Mouse (Mus musculus): ENCODE results near the gene Foxk2. TPM values are rescaled to one million over a fixed set of nuclear protein-coding genes. Genes with fewer than 3 reads are reported as not detected.

The Foxk2 gene
- 7.1 and 8.8 TPM in 2 replicates for polyA plus RNA-seq (2015; fragmentation: Nextera tagmentation; extraction: Ambion mirVana)

- H3K4me1 ChIP-seq (ENCODE audit: insufficient read depth, low read length) = peaks cover 18% of the 10 kb centered on the region
- under 1% methylated on average over 87 of the region's 91 CpGs for WGBS
Measured at GRCm38 (mm10) chr11:121259160-121260100, at the start of gene Foxk2. TSS of gene Foxk2 (plus strand) at chr11:121259990.

GRCm38 (mm10) chr11:121216831-121217230, 43.0 kb upstream of the Foxk2 start:
- Histone ChIP-seq H3K4me3 (ENCODE audit: low read length) (no peak overlapping the region), H3K9ac (replicated peaks; ENCODE audit: low read length) (no peak overlapping the region), H3K9me3 (ENCODE audit: low read length) (no peaks in the 10 kb centered on the region), H3K4me2 (replicated peaks; ENCODE audit: low read depth, low read length) (no peak overlapping the region), H3K36me3 (ENCODE audit: insufficient read depth, low read length) (peaks cover 32% of the 10 kb centered on the region), H3K27ac (ENCODE audit: low read length) (no peak overlapping the region), H3K4me1 (ENCODE audit: insufficient read depth, low read length) (no peaks in the 10 kb centered on the region), H3K27me3 (ENCODE audit: insufficient read depth, low read length) (no peaks in the 10 kb centered on the region)
- no peak for ATAC-seq (ENCODE audit: low FRiP score, low TSS enrichment)
- 92% methylated on average over 3 of the region's 3 CpGs for WGBS

More at GRCm38 (mm10) chr11:121259160-121260100, at the start of gene Foxk2:
- peak; percentile 99 for ATAC-seq (ENCODE audit: low FRiP score, low TSS enrichment)
- Histone ChIP-seq H3K27me3 (ENCODE audit: insufficient read depth, low read length) (no peaks in the 10 kb centered on the region), H3K27ac (ENCODE audit: low read length) (peak within 1 kb of the TSS; percentile 86), H3K9me3 (ENCODE audit: low read length) (no peaks in the 10 kb centered on the region), H3K4me3 (ENCODE audit: low read length) (peak within 1 kb of the TSS; percentile 99), H3K36me3 (ENCODE audit: insufficient read depth, low read length) (peaks cover 25% of the 10 kb centered on the region), H3K9ac (replicated peaks; ENCODE audit: low read length) (peak within 1 kb of the TSS; percentile 94), H3K4me2 (replicated peaks; ENCODE audit: low read depth, low read length) (peak within 1 kb of the TSS; percentile 93)

GRCm38 (mm10) chr11:121219776-121220175, 40.0 kb upstream of the Foxk2 start:
- Histone ChIP-seq H3K4me2 (replicated peaks; ENCODE audit: low read depth, low read length) (no peak overlapping the region), H3K9ac (replicated peaks; ENCODE audit: low read length) (no peak overlapping the region), H3K27me3 (ENCODE audit: insufficient read depth, low read length) (no peaks in the 10 kb centered on the region), H3K9me3 (ENCODE audit: low read length) (no peaks in the 10 kb centered on the region), H3K4me1 (ENCODE audit: insufficient read depth, low read length) (no peaks in the 10 kb centered on the region), H3K4me3 (ENCODE audit: low read length) (no peak overlapping the region), H3K27ac (ENCODE audit: low read length) (no peak overlapping the region), H3K36me3 (ENCODE audit: insufficient read depth, low read length) (peaks cover 58% of the 10 kb centered on the region)
- 91% methylated on average over 11 of the region's 11 CpGs for WGBS
- no peak for ATAC-seq (ENCODE audit: low FRiP score, low TSS enrichment)

GRCm38 (mm10) chr11:121220771-121221170, 39.0 kb upstream of the Foxk2 start:
- no peak overlapping the region for H3K27ac ChIP-seq (ENCODE audit: low read length)
- H3K4me1 ChIP-seq (ENCODE audit: insufficient read depth, low read length) = no peaks in the 10 kb centered on the region
- H3K4me2 ChIP-seq (replicated peaks; ENCODE audit: low read depth, low read length) = no peak overlapping the region
- peaks cover 65% of the 10 kb centered on the region for H3K36me3 ChIP-seq (ENCODE audit: insufficient read depth, low read length)
- H3K9me3 ChIP-seq (ENCODE audit: low read length) = no peaks in the 10 kb centered on the region
- H3K27me3 ChIP-seq (ENCODE audit: insufficient read depth, low read length) = no peaks in the 10 kb centered on the region
- H3K4me3 ChIP-seq (ENCODE audit: low read length) = no peak overlapping the region
- ATAC-seq (ENCODE audit: low FRiP score, low TSS enrichment) = no peak
- no peak overlapping the region for H3K9ac ChIP-seq (replicated peaks; ENCODE audit: low read length)
- 88% methylated on average over 5 of the region's 5 CpGs for WGBS

- WGBS = 92% methylated on average over 6 of the region's 6 CpGs
- H3K36me3 ChIP-seq (ENCODE audit: insufficient read depth, low read length) = peaks cover 70% of the 10 kb centered on the region
- no peak for ATAC-seq (ENCODE audit: low FRiP score, low TSS enrichment)
Measured at GRCm38 (mm10) chr11:121221321-121222010, 38.3 kb upstream of the Foxk2 start.

GRCm38 (mm10) chr11:121228129-121229017, 31.4 kb upstream of the Foxk2 start:
- Histone ChIP-seq H3K36me3 (ENCODE audit: insufficient read depth, low read length) (peaks cover 33% of the 10 kb centered on the region), H3K9ac (replicated peaks; ENCODE audit: low read length) (peak overlapping the region; percentile 75), H3K27ac (ENCODE audit: low read length) (peak overlapping the region; percentile 87), H3K4me1 (ENCODE audit: insufficient read depth, low read length) (peaks cover 17% of the 10 kb centered on the region), H3K4me2 (replicated peaks; ENCODE audit: low read depth, low read length) (peak overlapping the region; percentile 82), H3K4me3 (ENCODE audit: low read length) (peak overlapping the region; percentile 77), H3K9me3 (ENCODE audit: low read length) (no peaks in the 10 kb centered on the region), H3K27me3 (ENCODE audit: insufficient read depth, low read length) (no peaks in the 10 kb centered on the region)
- ATAC-seq (ENCODE audit: low FRiP score, low TSS enrichment) = no peak
- 18% methylated on average over 21 of the region's 21 CpGs for WGBS

More at GRCm38 (mm10) chr11:121221321-121222010, 38.3 kb upstream of the Foxk2 start:
- H3K9me3 ChIP-seq (ENCODE audit: low read length) = no peaks in the 10 kb centered on the region
- H3K27ac ChIP-seq (ENCODE audit: low read length) = no peak overlapping the region
- H3K27me3 ChIP-seq (ENCODE audit: insufficient read depth, low read length) = no peaks in the 10 kb centered on the region
- no peak overlapping the region for H3K9ac ChIP-seq (replicated peaks; ENCODE audit: low read length)
- no peak overlapping the region for H3K4me2 ChIP-seq (replicated peaks; ENCODE audit: low read depth, low read length)
- no peak overlapping the region for H3K4me3 ChIP-seq (ENCODE audit: low read length)
- no peaks in the 10 kb centered on the region for H3K4me1 ChIP-seq (ENCODE audit: insufficient read depth, low read length)

- Histone ChIP-seq H3K4me1 (ENCODE audit: insufficient read depth, low read length) (peaks cover 17% of the 10 kb centered on the region), H3K9ac (replicated peaks; ENCODE audit: low read length) (peak within 1 kb of the TSS; percentile 75), H3K4me2 (replicated peaks; ENCODE audit: low read depth, low read length) (peak within 1 kb of the TSS; percentile 82), H3K27me3 (ENCODE audit: insufficient read depth, low read length) (no peaks in the 10 kb centered on the region), H3K36me3 (ENCODE audit: insufficient read depth, low read length) (peaks cover 27% of the 10 kb centered on the region), H3K4me3 (ENCODE audit: low read length) (peak within 1 kb of the TSS; percentile 77), H3K27ac (ENCODE audit: low read length) (peak within 1 kb of the TSS; percentile 87), H3K9me3 (ENCODE audit: low read length) (no peaks in the 10 kb centered on the region)
- WGBS = under 1% methylated on average over 23 of the region's 23 CpGs
- ATAC-seq (ENCODE audit: low FRiP score, low TSS enrichment) = peak; percentile 94
Measured at GRCm38 (mm10) chr11:121229018-121229439, 30.8 kb upstream of the Foxk2 start, which contains the start of gene Cybc1. TSS of gene Cybc1 (minus strand) at chr11:121229322.

- H3K4me1 ChIP-seq (ENCODE audit: insufficient read depth, low read length) = peaks cover 22% of the 10 kb centered on the region
- peaks cover 7% of the 10 kb centered on the region; the same call in 1 of the 2 replicates for H3K36me3 ChIP-seq (ENCODE audit: insufficient read depth, low read length)
- 84% methylated on average over 4 of the region's 4 CpGs for WGBS
- no peak for ATAC-seq (ENCODE audit: low FRiP score, low TSS enrichment)
- no peaks in the 10 kb centered on the region for H3K27me3 ChIP-seq (ENCODE audit: insufficient read depth, low read length)
- H3K27ac ChIP-seq (ENCODE audit: low read length) = no peak overlapping the region
- H3K4me3 ChIP-seq (ENCODE audit: low read length) = no peak overlapping the region
- H3K9ac ChIP-seq (replicated peaks; ENCODE audit: low read length) = no peak overlapping the region
- no peaks in the 10 kb centered on the region for H3K9me3 ChIP-seq (ENCODE audit: low read length)
- no peak overlapping the region for H3K4me2 ChIP-seq (replicated peaks; ENCODE audit: low read depth, low read length)
Measured at GRCm38 (mm10) chr11:121231191-121231590, 28.6 kb upstream of the Foxk2 start.

Data from kidney, embryonic 16.5 days (tissue).